Mouse (Mus musculus): ENCODE measurements around the gene Fxyd6. TPM values are rescaled to one million over a fixed set of nuclear protein-coding genes. Genes with fewer than 3 reads are reported as not detected.

Gene Fxyd6
- total RNA-seq, 2 experiments from 2014 or later: 25.5 to 31.0 TPM

GRCm38 (mm10) chr9:45410614-45411013, 40.6 kb downstream of the Fxyd6 start:
- intact Hi-C loops (cut with DNase I): no loop called here

GRCm38 (mm10) chr9:45411111-45411510, 41.1 kb downstream of the Fxyd6 start:
- intact Hi-C loops (cut with DNase I): no loop called here

More at GRCm38 (mm10) chr9:45410614-45411013, 40.6 kb downstream of the Fxyd6 start:
- no peak for DNase-seq

GRCm38 (mm10) chr9:45411803-45412202, 41.8 kb downstream of the Fxyd6 start:
- peak; percentile 55 to 63 for DNase-seq
- intact Hi-C loops (cut with DNase I): loop anchor here (2.0 kb wide), 1 partner anchor 343 kb away; no protein-coding TSS in a partner anchor

More at GRCm38 (mm10) chr9:45411111-45411510, 41.1 kb downstream of the Fxyd6 start:
- no peak for DNase-seq

GRCm38 (mm10) chr9:45412287-45412686, 42.3 kb downstream of the Fxyd6 start:
- DNase-seq: peak; percentile 88 to 94
- intact Hi-C loops (cut with DNase I): loop anchor here (2.0 kb wide), 1 partner anchor 343 kb away; no protein-coding TSS in a partner anchor

GRCm38 (mm10) chr9:45412700-45413477, 42.9 kb downstream of the Fxyd6 start:
- intact Hi-C loops (cut with DNase I): loop anchor here (2.0 kb wide), 1 partner anchor 342 kb away; no protein-coding TSS in a partner anchor

GRCm38 (mm10) chr9:45413478-45414140, 43.6 kb downstream of the Fxyd6 start:
- intact Hi-C loops (cut with DNase I): loop anchor here (2.0 kb wide), 1 partner anchor 341 kb away; no protein-coding TSS in a partner anchor
- peak in 1 of 2 experiments; percentile 39 for DNase-seq

More at GRCm38 (mm10) chr9:45412700-45413477, 42.9 kb downstream of the Fxyd6 start:
- DNase-seq: no peak

GRCm38 (mm10) chr9:45415912-45416311, 45.9 kb downstream of the Fxyd6 start:
- peak; percentile 52 to 73 for DNase-seq
- intact Hi-C loops (cut with DNase I): loop anchor here (5.0 kb wide), 1 partner anchor 181 kb away; no protein-coding TSS in a partner anchor

- peak; percentile 48 to 64 for DNase-seq
These were observed 47.3 kb downstream of the Fxyd6 start for GRCm38 (mm10) chr9:45417245-45417644.

GRCm38 (mm10) chr9:45418252-45418651, 48.3 kb downstream of the Fxyd6 start:
- intact Hi-C loops (cut with DNase I): loop anchor here (5.0 kb wide), 1 partner anchor 179 kb away; no protein-coding TSS in a partner anchor
- DNase-seq: no peak

More at GRCm38 (mm10) chr9:45417245-45417644, 47.3 kb downstream of the Fxyd6 start:
- intact Hi-C loops (cut with DNase I): loop anchor here (5.0 kb wide), 1 partner anchor 180 kb away; no protein-coding TSS in a partner anchor

- intact Hi-C loops (cut with DNase I): no loop called here
- no peak for DNase-seq
These were observed 51.2 kb downstream of the Fxyd6 start for GRCm38 (mm10) chr9:45421209-45421608.

GRCm38 (mm10) chr9:45422761-45423298, 52.8 kb downstream of the Fxyd6 start:
- no peak for DNase-seq
- intact Hi-C loops (cut with DNase I): no loop called here

- intact Hi-C loops (cut with DNase I): no loop called here
These were observed 56.5 kb downstream of the Fxyd6 start, which contains the start of gene Dscaml1 for GRCm38 (mm10) chr9:45426456-45426855. Dscaml1 (plus strand) TSS chr9:45426628.

GRCm38 (mm10) chr9:45429392-45429791, 59.4 kb downstream of the Fxyd6 start:
- intact Hi-C loops (cut with DNase I): no loop called here
- DNase-seq: no peak

More at GRCm38 (mm10) chr9:45426456-45426855, 56.5 kb downstream of the Fxyd6 start, which contains the start of gene Dscaml1:
- no peak for DNase-seq

GRCm38 (mm10) chr9:45429951-45430697, 60.1 kb downstream of the Fxyd6 start:
- intact Hi-C loops (cut with DNase I): no loop called here
- DNase-seq: no peak

- intact Hi-C loops (cut with DNase I): no loop called here
- DNase-seq: no peak
These were observed 60.6 kb downstream of the Fxyd6 start for GRCm38 (mm10) chr9:45430698-45430959.

GRCm38 (mm10) chr9:45431150-45431549, 61.2 kb downstream of the Fxyd6 start:
- intact Hi-C loops (cut with DNase I): no loop called here
- DNase-seq: no peak

GRCm38 (mm10) chr9:45432639-45433038, 62.7 kb downstream of the Fxyd6 start:
- intact Hi-C loops (cut with DNase I): no loop called here
- DNase-seq: no peak

- DNase-seq: no peak
- intact Hi-C loops (cut with DNase I): no loop called here
These were observed 63.1 kb downstream of the Fxyd6 start for GRCm38 (mm10) chr9:45433119-45433518.

GRCm38 (mm10) chr9:45434171-45434570, 64.2 kb downstream of the Fxyd6 start:
- no peak for DNase-seq
- intact Hi-C loops (cut with DNase I): no loop called here

- intact Hi-C loops (cut with DNase I): no loop called here
These were observed 69.0 kb downstream of the Fxyd6 start for GRCm38 (mm10) chr9:45439025-45439424.

More at GRCm38 (mm10) chr9:45439025-45439424, 69.0 kb downstream of the Fxyd6 start:
- DNase-seq: no peak

All from heart, postnatal 10 days (tissue).